Mouse (Mus musculus) frontal cortex, adult (tissue): Measurements from ENCODE around the gene Spata21.

Experiments used
- ATAC-seq: cut with Nextera tagmentation; 2 replicates; pipeline ENCODE4 v1.9.2; 2017; ENCODE audit warnings: mild to moderate bottlenecking, moderate library complexity, mixed read lengths; ENCODE audit not compliant: low TSS enrichment

The Spata21 gene

DNA sequence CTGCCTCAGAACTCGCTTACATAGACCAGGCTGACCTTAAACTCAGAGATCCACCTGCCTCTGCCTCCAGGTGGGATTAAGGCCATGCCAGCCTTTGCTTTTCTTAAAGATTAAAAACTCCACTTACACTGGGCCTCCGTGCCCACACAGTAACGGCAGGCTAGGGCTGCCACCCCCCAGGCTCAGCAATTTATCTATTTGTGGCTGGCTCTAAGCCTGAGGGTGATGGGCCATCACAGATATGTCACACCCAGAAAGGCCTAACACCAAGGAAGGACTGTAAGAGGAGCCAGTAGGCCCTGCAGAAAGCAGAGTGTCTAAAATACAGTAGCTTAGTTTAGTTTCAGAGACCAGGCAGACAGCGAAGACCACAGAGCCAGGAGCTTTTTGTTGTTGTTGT lies 14.0 kb upstream of the Spata21 start:
- no peak for ATAC-seq

DNA sequence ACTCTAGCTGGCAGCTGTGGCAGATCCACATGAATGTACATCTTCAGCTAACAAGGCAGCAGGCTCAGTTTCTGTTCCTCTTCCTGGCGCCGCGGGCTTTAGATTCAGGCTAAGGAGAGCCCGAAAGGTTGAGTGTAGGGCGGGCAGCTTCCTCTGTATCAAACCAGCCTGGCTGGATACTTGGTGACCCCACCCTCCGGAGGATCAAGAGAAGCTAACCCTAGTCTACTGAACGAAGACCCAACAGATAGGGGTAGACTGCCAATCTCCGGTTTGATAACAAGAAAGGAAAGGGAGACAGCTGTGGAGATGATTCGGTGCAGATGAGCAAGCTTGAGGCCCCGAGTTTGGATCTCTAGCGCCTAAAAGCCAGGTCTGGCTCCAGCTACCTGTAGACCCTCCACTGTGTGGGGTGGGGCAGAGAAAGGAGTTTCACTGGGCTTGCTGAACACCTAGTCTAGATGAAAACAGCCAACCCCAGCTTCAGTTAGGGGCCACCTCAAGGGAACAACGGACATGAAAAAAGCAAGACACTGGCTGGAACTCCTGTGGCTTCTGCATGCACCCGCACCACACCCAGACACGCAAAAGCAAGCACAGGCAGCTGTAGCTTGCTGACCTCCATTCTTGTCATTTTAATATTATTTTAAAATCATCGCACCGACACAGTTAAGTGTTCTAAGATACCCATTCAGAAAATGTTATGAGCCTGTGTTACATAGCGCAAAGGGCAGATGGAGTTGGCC lies 11.2 kb upstream of the Spata21 start:
- ATAC-seq: no peak

DNA sequence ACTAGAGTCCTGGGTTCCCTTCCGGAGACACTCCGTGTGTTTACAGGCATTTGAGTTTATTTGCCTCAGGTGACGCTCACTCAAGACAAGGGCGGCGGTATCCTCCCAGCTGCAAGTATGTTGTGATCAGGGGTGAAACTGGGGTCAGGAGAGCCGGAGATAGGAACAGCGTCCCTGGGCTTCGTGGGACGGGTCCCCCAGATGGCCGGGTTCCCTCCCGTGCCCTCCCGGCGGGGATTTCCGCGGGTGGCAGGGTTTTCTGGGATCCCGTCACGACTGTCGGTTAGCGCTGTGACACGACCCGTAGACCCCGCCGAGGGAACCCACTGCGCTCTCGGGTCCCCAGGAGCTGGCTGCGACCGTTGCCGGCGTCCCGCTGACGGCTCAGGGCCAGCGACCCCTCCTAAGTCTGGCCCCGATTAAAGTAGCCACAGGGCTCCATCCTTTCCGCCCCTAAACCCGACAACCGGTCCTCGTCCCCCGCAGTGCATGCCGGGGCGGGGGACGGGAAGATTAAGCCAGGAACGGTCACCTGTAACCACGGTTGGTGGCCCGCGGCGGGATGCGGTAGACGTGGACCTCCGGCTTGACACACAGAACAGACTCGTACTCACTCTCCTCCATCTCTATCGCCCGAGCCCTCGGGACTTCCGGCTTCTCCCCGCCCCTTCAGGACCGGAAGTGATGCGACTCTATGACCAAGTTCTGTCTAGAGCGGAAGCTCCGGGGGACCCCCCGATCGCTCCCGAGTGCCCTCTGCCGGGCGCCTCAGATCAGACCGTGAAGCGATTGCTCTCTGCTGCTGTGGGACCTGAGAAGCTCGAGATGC lies 10.2 kb upstream of the Spata21 start, which contains the start of gene Necap2:
TSS of gene Necap2 (minus strand) at position 677 of the 829 bp plus-strand sequence.
- ATAC-seq: peak; percentile 93

DNA sequence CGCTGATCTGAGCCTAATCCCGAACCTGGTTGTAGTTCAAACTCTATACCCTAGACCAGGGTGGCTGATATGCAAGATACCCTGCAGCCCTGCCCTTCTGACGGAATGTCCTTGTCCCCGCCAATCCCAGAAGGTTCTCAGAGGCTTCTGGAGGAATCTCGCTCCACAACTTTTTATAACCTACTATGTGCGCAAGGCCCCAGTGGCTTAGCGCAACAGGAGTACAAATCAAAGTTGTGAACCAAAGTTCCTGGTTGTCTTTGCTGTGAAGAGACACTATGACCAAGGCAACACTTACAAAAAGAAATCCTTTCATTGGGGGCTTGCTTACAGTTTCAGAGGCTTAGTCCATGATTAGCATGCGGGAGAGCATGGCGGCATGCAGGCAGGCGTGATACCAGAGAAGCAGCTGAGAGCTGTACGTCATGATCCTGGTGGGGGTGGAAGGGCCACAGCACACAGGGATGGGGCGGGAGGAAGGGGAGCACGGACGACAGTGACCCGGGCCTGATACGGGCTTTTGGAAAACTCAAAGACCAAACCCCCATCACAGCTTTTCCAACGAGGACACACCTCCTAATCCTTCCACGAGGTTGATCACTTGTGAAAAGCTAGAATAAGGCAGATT lies 9.5 kb upstream of the Spata21 start:
- ATAC-seq: no peak

DNA sequence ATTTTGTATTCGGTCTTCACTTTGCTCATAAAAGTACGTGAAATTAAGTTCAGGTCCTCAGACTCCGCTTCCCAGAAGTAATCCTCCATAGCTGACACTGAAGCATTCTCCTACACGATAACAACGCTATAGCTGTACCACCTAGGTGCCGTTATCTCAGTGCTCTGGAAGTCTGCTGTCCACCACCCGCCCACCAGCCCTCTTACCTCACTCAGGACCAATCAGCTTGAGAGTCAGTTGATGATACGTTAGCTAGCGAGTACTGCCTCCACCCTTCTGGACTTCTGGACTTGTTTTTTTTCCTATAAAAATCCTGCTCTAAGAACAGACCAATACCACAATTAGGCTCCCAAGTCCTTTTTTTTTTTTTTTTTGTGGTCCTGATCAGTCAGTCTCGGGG lies 1.3 kb upstream of the Spata21 start:
- no peak for ATAC-seq

DNA sequence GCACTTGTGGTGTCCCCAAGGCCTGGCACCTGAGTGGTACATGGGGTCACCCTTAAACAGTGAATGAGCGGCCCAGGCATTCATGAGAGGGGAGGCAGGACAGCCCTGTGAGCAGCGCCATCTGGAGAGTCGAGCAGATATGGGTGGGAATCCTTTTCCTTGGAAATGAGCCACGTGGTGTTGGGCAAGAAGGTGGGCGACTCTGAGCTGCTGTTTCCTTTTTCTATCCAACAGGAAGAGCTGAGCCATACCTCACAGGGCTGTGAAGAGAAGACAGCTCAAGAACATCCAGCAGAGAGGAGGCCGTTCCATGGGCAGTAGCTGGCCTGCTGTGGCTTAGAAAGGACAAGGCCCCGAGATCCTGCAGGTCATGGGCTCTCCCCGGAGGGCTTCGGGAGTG lies 581 bp downstream of the Spata21 start:
- ATAC-seq: peak; percentile 72; the same call in 1 of the 2 replicates

DNA sequence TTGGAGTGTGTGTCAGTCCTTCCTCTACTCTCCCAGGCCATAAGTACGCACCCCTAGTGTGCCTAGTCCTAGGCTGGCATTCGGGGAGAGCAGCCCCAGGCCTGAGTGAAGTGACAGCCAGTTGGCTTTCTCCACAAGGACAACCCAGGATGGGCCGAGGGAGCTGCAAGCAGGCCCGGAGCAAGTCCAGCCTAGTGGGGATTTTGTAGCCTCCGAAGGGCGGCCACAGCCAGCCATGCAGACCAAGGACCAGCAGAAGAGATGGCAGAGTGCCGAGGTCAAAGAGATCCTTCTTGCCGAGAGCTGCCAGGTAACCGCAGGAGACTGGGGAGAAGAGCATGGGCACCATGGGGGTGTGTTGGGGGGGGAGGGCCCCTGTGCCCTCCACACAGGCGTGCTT lies 6.9 kb downstream of the Spata21 start:
- ATAC-seq: no peak

DNA sequence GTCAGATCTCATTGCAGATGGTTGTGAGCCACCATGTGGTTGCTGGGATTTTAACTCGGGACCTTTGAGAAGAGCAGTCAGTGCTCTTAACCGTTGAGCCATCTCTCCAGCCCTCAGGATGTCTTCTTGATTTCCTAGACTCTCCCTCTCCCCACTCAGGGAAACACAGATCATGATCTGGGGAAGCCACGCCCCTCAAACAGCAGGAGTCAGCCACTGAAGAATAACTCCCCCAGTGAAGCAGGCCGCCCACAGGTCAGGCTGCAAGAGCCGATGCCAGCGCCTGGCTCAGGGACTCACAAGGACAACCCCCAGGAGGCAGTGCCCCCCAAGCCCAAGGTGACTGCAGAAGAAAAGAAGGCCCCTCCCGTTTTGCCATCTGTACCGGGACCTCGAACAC lies 8.6 kb downstream of the Spata21 start:
- no peak for ATAC-seq

DNA sequence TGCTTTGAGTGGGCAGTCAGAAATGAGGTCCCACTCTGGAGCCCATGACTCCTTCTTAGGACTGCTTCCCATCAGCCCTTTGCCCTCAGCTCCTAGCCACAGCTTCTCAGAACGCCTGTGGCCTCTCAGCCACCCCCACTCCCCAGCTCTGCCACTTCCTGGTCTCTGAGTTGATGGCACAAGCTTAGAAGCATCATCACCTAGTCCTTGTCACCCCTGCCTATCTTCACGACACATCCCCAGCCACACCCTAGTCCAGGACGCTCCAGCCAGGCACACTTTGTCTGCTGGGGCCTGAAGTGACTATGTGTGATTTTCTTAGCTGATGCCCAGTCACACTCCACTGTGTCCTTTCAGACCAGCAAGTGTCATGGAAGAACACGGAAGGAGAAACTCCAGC lies 10.8 kb downstream of the Spata21 start:
- ATAC-seq: no peak

DNA sequence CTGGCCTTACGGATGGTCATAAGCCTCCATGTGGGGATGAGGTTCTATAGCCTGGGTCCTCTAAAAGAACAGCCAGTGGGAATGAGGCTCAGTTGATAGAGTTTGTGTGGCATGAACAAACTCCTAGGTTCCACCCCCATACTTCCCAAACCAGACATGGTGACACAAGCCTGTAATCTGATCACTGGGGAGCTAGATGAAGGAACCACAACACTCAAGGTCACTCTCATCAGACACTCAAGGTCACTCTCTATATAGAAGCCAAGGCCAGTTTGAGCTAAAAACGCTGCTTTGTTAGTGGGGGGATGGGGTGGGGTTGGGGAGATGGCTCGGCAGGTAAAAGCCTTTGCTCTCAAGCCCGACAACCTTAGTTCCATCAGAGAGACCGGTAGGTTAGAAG lies 11.8 kb downstream of the Spata21 start:
- ATAC-seq: no peak

DNA sequence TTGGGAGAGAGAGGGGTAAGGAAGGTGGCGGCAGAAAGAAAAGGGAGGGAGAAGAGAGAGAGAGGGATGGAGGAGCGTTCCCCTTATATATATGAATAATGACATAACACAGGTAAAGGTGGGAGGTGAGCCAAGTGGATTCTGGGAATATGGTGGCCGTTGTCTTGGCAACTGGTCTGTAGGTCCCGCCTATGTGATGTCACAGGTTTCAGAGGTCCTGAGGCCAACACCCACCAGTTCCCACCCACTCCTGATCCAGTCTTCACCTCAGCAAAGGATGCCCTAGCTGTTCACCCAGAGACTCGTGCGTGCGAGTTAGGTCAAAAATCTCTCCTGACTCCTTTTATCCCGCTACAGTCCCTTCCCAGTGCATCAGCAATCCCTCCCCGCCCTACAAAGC lies 13.2 kb downstream of the Spata21 start:
- no peak for ATAC-seq

DNA sequence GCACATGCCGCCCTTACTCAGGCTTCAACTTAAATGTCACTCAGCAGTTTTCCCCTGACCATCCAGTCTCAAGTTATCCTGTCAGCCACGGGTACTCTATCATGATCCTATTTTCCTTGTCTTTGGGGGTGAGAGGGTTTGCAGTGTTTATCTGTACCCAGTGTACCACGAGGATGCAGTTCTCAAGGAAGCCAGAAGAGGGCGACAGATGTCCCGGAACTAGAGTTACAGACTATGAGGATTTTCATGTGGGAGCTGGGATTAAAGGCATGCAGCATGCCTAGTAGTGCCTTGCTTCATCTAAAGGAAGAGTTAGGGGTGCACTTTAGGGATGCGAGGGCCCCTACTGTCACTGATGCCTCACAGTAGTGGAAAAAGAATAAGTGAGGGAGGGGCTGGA lies 13.7 kb downstream of the Spata21 start:
- no peak for ATAC-seq

DNA sequence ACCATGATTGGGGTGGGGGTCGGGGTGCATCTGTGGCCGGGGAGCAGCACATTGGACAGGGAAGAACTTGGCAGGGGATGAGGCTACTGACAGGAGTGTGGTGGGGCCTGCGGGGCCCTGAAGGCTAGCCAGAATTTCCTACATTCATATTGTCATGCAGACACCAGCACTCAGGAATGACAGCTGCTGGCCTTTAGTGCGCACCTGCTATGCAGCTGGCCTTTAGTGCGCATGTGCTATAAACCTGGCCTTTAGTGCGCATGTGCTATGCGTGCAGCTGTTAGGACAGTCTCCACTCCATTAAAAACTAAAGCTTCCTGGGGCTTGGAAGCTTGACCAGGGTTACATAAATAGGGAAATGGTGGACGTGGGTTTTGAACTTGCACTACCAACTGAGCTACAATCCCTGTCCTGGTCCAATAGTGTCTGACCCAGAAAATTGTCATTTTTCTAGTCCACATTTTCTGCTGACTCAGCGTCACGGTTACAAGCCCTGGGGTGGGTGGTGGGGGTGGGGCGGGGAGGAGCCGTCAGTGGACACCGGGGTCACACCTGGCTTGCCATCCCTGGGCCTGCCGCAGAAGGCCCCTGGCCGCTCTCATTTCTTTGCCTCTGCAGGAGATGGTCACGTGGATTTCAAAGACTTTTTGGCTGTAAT lies 18.5 kb downstream of the Spata21 start:
- no peak for ATAC-seq

DNA sequence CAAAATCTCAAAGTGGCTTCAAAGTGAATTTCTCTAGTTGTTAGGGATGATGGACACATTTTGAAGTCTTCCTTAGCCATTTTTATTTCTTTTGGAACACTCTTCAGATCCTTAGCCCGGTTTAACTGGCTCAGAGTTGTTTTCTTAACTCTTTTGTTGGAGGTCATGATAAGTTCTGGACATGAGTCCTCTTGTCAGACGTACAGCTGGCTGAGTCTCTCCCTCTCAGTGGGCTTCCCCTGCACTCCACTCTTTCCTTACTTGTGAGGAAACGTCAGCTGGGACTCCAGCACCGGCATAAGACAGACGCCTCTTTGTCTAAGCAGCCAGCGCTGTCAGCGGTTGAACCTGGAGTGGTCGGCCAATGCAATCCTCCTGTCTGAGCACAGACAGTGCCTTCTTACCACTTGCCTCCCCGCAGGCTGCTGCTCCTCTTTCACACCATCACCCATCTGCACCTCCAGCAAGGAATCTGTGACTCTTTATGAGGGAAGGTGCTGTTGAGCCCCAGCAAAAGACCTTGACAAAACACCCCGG lies 20.1 kb downstream of the Spata21 start:
- ATAC-seq: no peak

DNA sequence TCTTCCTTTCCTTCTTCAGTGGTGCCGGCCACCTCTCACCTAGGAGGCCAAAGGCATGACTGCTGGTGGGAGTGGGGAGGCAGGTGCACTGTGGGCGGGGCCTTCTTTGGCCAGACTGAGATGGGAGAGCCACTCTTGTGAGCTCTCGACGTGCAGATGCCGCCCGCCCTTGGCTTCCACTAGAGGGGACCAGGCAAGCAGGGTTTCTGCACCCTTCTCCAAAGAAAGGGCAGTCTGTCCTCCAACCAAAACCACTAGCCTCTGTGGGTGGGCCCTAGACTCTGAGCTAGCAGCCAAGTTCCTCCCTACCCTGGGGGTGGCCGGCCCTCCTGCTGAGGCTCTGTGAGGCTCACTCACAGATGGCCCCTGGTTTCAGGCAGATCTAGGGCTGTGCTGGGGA lies 25.7 kb downstream of the Spata21 start:
- ATAC-seq: no peak

DNA sequence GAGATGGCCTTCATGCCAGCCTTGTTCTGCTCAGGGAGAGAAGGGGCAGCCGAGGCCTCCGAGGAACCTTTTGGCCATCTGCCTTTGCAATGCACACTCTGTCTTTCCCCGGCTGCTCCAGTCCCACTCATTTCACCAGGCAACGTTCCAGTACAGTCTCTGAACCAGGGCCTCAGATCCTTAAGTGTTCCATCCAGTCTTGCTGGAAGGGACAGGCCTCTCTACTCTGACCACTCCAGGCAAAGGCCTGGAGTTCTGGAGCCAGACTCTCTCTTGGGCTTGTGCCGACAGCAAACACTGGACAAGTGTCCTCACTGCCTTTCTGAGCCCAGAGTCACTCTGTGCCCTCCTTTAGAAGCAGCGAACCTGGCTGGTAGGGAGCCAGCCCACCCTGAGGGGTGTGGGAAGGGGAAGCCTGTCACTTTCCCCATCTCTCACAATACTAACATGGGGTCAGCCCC lies 26.4 kb downstream of the Spata21 start:
- peak; percentile 48; the same call in 1 of the 2 replicates for ATAC-seq

DNA sequence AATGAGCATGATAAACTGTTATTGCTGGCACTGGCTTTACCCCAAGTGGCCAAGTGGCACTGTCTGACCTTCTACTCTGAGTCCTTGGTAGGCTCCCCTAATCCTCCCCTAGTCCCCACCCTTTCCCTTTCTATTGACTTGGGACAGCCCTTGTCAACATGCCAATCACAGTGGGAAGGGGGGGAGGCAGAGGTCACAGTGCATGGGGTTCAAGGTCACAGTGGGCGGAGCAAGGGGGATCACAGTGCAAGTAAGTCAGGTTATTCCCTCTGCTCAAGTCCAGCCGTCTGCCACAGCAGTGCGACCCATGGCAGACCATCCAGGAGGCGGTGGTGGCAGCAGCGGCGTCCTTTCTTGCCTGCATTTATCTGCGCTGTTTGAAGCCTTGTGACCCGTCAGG lies 27.3 kb downstream of the Spata21 start:
- ATAC-seq: no peak

DNA sequence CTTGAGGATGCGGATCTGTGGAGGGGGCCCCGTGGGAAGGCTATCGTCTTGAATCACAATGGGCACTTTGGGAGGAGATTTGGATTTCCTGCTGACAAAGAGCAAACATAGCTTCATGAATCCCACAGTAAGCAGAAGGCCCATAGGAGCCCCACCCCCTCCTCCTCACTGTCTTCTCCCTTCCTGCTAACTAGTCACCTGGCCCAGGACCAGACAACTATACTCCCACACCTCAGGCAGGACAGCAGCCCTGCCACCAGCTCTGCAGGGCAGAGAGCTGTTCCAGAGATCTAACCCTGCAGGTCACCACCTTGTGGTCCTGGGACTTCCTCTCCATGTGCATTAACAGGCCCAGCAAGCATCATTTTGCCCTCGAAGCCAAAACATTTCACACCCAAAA lies 30.6 kb downstream of the Spata21 start:
- ATAC-seq: no peak

DNA sequence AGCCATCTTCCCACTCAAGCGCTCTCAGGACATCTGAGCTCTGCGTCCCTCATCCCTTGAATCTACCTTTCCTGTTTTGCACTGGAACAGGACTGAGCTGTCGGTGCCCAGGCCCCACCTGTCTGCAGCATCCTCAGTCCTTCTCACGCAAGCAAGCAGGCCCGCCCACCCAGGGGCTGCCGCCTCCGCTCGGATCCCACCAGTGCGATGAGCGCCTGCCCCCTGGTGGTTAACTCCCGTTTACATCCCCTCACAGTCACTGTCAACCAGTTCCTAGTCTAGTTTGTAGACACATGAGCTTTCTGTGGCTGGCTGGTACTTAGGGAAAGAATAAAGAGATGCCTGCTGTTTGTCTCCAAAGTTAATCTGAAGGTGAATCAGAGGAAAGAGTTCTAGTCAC lies 32.6 kb downstream of the Spata21 start:
- peak; percentile 71 for ATAC-seq

DNA sequence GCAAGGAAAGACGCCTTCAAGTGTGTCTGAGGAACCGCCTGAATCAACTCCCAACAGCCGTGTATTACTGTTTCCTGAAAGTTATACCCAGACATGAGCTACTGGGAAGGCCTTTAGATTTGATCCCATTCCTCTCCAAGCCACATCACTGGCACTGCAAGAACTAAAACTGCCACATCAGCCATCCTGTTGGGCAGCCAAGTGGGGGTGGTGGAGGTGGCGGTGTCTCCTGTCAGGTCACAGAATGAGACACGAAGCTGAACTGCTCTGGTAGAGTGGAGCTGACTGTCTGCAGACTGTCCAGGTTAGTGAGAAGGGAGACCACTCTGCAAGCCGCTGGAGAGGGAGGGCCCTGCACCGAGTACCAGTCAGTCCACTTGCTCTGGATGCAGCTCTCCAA lies 34.5 kb downstream of the Spata21 start:
- no peak for ATAC-seq

DNA sequence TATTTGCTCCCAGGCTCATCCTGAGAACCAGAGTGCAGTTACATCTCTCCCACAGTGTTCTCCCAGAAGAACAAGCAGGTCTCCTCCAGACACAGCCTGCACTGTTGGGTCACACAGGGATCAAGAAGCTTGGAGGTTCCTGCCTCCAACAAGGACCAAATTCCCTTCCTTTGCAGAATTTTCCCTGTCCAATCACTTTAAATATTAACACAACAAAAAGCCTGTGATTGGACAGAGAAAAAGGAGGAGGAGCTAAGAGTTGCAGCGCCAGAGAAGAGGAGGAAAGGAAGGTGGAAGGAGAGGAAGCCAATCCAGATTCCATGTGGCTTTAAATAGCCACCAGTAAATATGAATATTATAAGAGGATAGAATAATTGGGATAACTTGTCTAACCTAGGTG lies 34.9 kb downstream of the Spata21 start:
- no peak for ATAC-seq

DNA sequence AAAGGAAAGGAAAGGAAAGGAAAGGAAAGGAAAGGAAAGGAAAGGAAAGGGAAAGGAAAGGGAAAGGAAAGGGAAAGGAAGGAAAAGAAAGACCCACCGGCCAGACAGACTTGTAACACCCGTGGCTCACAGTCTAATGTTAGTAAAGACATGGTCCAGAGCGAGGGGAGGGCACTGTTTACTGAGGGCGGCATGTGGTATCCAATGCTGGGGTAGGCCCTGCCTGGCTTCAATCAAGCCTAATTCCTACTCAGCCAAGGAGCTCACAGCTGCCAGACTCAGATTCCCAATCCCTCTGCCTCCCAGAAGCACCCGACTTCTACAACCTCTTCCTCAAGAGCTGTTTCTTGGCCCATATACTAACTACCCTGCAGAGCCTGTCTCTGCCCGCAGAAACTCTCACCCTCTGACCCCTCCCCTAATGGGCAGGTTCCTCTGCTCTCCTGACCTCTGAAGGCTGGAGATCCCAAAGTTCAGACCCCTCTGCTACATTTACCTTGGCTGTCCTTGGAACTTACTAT lies 41.1 kb downstream of the Spata21 start:
- no peak for ATAC-seq
